Mouse (Mus musculus): ENCODE measurements at regions not wholly inside any gene's neighbourhood (a gene's known extent, or its start where the extent isn't known, plus 50 kb on each side); places are given as distances from the start of the nearest gene placed in this dataset.

GRCm38 (mm10) chr12:35649772-35650171 is 114.9 kb upstream of the Ahr start:
- TF ChIP-seq POLR2A (IDR thresholded peaks at IDR 0.05; ENCODE audit: extremely low read depth, insufficient read depth, low read length) (no peak), CTCF (IDR thresholded peaks at IDR 0.05; ENCODE audit: extremely low read depth, insufficient read depth, low read length) (no peak)
